Mouse (Mus musculus): Measurements from ENCODE around the gene Map3k4.

Map3k4 gene

GRCm38 (mm10) chr17:12224145-12224544 lies 94.5 kb downstream of the Map3k4 start:
- no peak for DNase-seq (ENCODE audit: low spot score)

- DNase-seq (ENCODE audit: low spot score): no peak
Measured at GRCm38 (mm10) chr17:12223682-12224081, 94.9 kb downstream of the Map3k4 start.

- DNase-seq (ENCODE audit: low spot score): no peak
Measured at GRCm38 (mm10) chr17:12221926-12222325, 96.7 kb downstream of the Map3k4 start.

GRCm38 (mm10) chr17:12216224-12216623 lies 102.4 kb downstream of the Map3k4 start:
- no peak for DNase-seq (ENCODE audit: low spot score)

- DNase-seq (ENCODE audit: low spot score): no peak
Measured at GRCm38 (mm10) chr17:12213430-12213829, 105.2 kb downstream of the Map3k4 start.

GRCm38 (mm10) chr17:12212341-12212740 lies 106.3 kb downstream of the Map3k4 start:
- no peak for DNase-seq (ENCODE audit: low spot score)

- DNase-seq (ENCODE audit: low spot score): no peak
Measured at GRCm38 (mm10) chr17:12211890-12212289, 106.7 kb downstream of the Map3k4 start.

- peak; percentile 66 for DNase-seq (ENCODE audit: low spot score)
Measured at GRCm38 (mm10) chr17:12210544-12211132, 108.0 kb downstream of the Map3k4 start.

GRCm38 (mm10) chr17:12209481-12209880 lies 109.1 kb downstream of the Map3k4 start:
- DNase-seq (ENCODE audit: low spot score): no peak

GRCm38 (mm10) chr17:12207022-12207548 lies 111.5 kb downstream of the Map3k4 start:
- DNase-seq (ENCODE audit: low spot score): no peak

- DNase-seq (ENCODE audit: low spot score): no peak
Measured at GRCm38 (mm10) chr17:12206248-12206647, 112.3 kb downstream of the Map3k4 start.

GRCm38 (mm10) chr17:12205694-12206075 lies 112.9 kb downstream of the Map3k4 start:
- DNase-seq (ENCODE audit: low spot score): no peak

GRCm38 (mm10) chr17:12205015-12205693 lies 113.4 kb downstream of the Map3k4 start:
- no peak for DNase-seq (ENCODE audit: low spot score)

GRCm38 (mm10) chr17:12204689-12205014 lies 113.9 kb downstream of the Map3k4 start:
- DNase-seq (ENCODE audit: low spot score): no peak

GRCm38 (mm10) chr17:12204246-12204645 lies 114.3 kb downstream of the Map3k4 start:
- no peak for DNase-seq (ENCODE audit: low spot score)

GRCm38 (mm10) chr17:12203414-12203897 lies 115.1 kb downstream of the Map3k4 start:
- DNase-seq (ENCODE audit: low spot score): no peak

- DNase-seq (ENCODE audit: low spot score): no peak
Measured at GRCm38 (mm10) chr17:12201086-12201485, 117.5 kb downstream of the Map3k4 start.

GRCm38 (mm10) chr17:12199933-12200332 lies 118.7 kb downstream of the Map3k4 start:
- no peak for DNase-seq (ENCODE audit: low spot score)

GRCm38 (mm10) chr17:12195604-12196003 lies 123.0 kb downstream of the Map3k4 start:
- DNase-seq (ENCODE audit: low spot score): no peak

- DNase-seq (ENCODE audit: low spot score): no peak
Measured at GRCm38 (mm10) chr17:12195137-12195536, 123.5 kb downstream of the Map3k4 start.

GRCm38 (mm10) chr17:12187782-12188181 lies 130.8 kb downstream of the Map3k4 start:
- DNase-seq (ENCODE audit: low spot score): no peak

- no peak for DNase-seq (ENCODE audit: low spot score)
Measured at GRCm38 (mm10) chr17:12186341-12186740, 132.3 kb downstream of the Map3k4 start.

- no peak for DNase-seq (ENCODE audit: low spot score)
Measured at GRCm38 (mm10) chr17:12185855-12186254, 132.7 kb downstream of the Map3k4 start.

- DNase-seq (ENCODE audit: low spot score): no peak
Measured at GRCm38 (mm10) chr17:12184283-12184682, 134.3 kb downstream of the Map3k4 start.
